In genomic region chr5:107036475-107036874, GRCm38 (mm10) we compare ENCODE assay signal across 20 mouse cellular contexts.
DNase-seq lines count a peak whose midpoint lies in the region; ATAC-seq and TF ChIP-seq lines count a peak whose summit lies in the region.
"Had no signal": no experiment of that assay in that cellular context is flagged by ENCODE, and none has a peak within 500 bp of the region (broad histone marks: within the 10 kb centered on the region; RNA-seq: fewer than 3 reads in every experiment).

No protein-coding gene starts in this region.

- 0 out of 2 replicates have a peak, but pooled peaks have one; percentile 29 for ATAC-seq in hindbrain, postnatal 0 days
- no peak for ATAC-seq in hindbrain, embryonic 12.5 days (ENCODE audit: low FRiP score)
- no peak for ATAC-seq in lung, embryonic 15.5 days (ENCODE audit: borderline replicate concordance, extremely low read depth, low FRiP score, low TSS enrichment)
- ATAC-seq: forebrain, embryonic 16.5 days; inflammation-experienced regulatory T-cells, adult 6 months had no signal

- H3K9me3 ChIP-seq in hindbrain, postnatal 0 days (ENCODE audit: low read length): no peaks in the 10 kb centered on the region
- no peaks in the 10 kb centered on the region for H3K9me3 ChIP-seq in hindbrain, embryonic 12.5 days (replicated peaks)
- no peaks in the 10 kb centered on the region for H3K9me3 ChIP-seq in lung, embryonic 15.5 days
- H3K9me3 ChIP-seq in embryonic facial prominence, embryonic 10.5 days: 0 out of 2 replicates have a peak, but pooled peaks cover 4% of the 10 kb centered on the region
- H3K9me3 ChIP-seq: embryonic facial prominence, embryonic 12.5 days; forebrain, embryonic 12.5 days; heart, embryonic 12.5 days; hindbrain, embryonic 10.5 days; hindbrain, embryonic 15.5 days had no signal

- no peaks in the 10 kb centered on the region for H3K4me1 ChIP-seq in hindbrain, postnatal 0 days (ENCODE audit: insufficient read depth, low read length)
- H3K4me1 ChIP-seq in hindbrain, embryonic 12.5 days: no peaks in the 10 kb centered on the region; the same call in 1 of the 2 replicates
- H3K4me1 ChIP-seq in lung, embryonic 15.5 days: peaks cover 29% of the 10 kb centered on the region
- H3K4me1 ChIP-seq in lung, adult 2 months (ENCODE audit: control insufficient read depth, insufficient read depth, low read length): no peaks in the 10 kb centered on the region
- peaks cover 17% of the 10 kb centered on the region for H3K4me1 ChIP-seq in embryonic facial prominence, embryonic 10.5 days
- H3K4me1 ChIP-seq: forebrain, embryonic 12.5 days; heart, embryonic 12.5 days; hindbrain, embryonic 15.5 days had no signal

- WGBS in hindbrain, postnatal 0 days: 77% methylated on average over 6 of the region's 6 CpGs
- WGBS in hindbrain, embryonic 12.5 days: 78% methylated on average over 6 of the region's 6 CpGs
- 72% methylated on average over 6 of the region's 6 CpGs for WGBS in lung, embryonic 15.5 days
- 78% methylated on average over 6 of the region's 6 CpGs for WGBS in lung, adult 2 months
- 81% methylated on average over 6 of the region's 6 CpGs for WGBS in embryonic facial prominence, embryonic 10.5 days

- H3K36me3 ChIP-seq in hindbrain, postnatal 0 days (ENCODE audit: insufficient read depth, low read length): no peaks in the 10 kb centered on the region
- H3K36me3 ChIP-seq in hindbrain, embryonic 12.5 days: no peaks in the 10 kb centered on the region
- no peaks in the 10 kb centered on the region for H3K36me3 ChIP-seq in lung, embryonic 15.5 days
- H3K36me3 ChIP-seq in embryonic facial prominence, embryonic 10.5 days (replicated peaks): no peaks in the 10 kb centered on the region
- H3K36me3 ChIP-seq: embryonic facial prominence, embryonic 12.5 days; forebrain, embryonic 12.5 days; heart, embryonic 12.5 days; hindbrain, embryonic 10.5 days; hindbrain, embryonic 15.5 days had no signal

- no peak overlapping the region for H3K27ac ChIP-seq in hindbrain, postnatal 0 days
- H3K27ac ChIP-seq in hindbrain, embryonic 12.5 days: no peak overlapping the region
- peak overlapping the region; percentile 3; the same call in 1 of the 2 replicates for H3K27ac ChIP-seq in lung, embryonic 15.5 days
- H3K27ac ChIP-seq in embryonic facial prominence, embryonic 10.5 days (replicated peaks): peak overlapping the region; percentile 6; the same call in 1 of the 2 replicates
- H3K27ac ChIP-seq: forebrain, embryonic 12.5 days; hindbrain, embryonic 10.5 days; hindbrain, embryonic 15.5 days had no signal

- no peak for DNase-seq in hindbrain, postnatal 0 days (ENCODE audit: low spot score)
- DNase-seq in lung, adult 2 months: no peak
- peak; percentile 20 for DNase-seq in R1 (ENCODE audit: low read depth, low spot score)
- DNase-seq in embryonic facial prominence, embryonic 10.5 days (ENCODE audit: low spot score): no peak
- no peak for DNase-seq in retina, embryonic 14.5 days (ENCODE audit: low spot score)
- no peak for DNase-seq in right cerebral cortex, postnatal 25 days
- DNase-seq: adrenal gland, postnatal 14 days; cerebellum, adult 2 months; cerebellum, postnatal 10 days; embryo, embryonic 11 days; gastrocnemius, postnatal 14 days had no signal

- no peak overlapping the region for H3K9ac ChIP-seq in hindbrain, postnatal 0 days (replicated peaks; ENCODE audit: low read length)
- no peak overlapping the region for H3K9ac ChIP-seq in hindbrain, embryonic 12.5 days
- H3K9ac ChIP-seq in lung, embryonic 15.5 days: no peak overlapping the region
- H3K9ac ChIP-seq: embryonic facial prominence, embryonic 12.5 days; forebrain, embryonic 12.5 days; heart, embryonic 12.5 days; hindbrain, embryonic 15.5 days had no signal

- H3K4me3 ChIP-seq in hindbrain, postnatal 0 days (ENCODE audit: low read length): no peak overlapping the region
- H3K4me3 ChIP-seq in hindbrain, embryonic 12.5 days: no peak overlapping the region
- H3K4me3 ChIP-seq in lung, embryonic 15.5 days: no peak overlapping the region
- H3K4me3 ChIP-seq in lung, adult 2 months (replicated peaks; ENCODE audit: extremely low read depth, low read depth, low read length): no peak overlapping the region
- no peak overlapping the region for H3K4me3 ChIP-seq in embryonic facial prominence, embryonic 10.5 days
- H3K4me3 ChIP-seq: embryonic facial prominence, embryonic 12.5 days; forebrain, embryonic 12.5 days; heart, embryonic 12.5 days; hindbrain, embryonic 10.5 days; hindbrain, embryonic 15.5 days had no signal

- no peak for TF ChIP-seq CTCF in hindbrain, postnatal 0 days (IDR thresholded peaks at IDR 0.05; ENCODE audit: low read depth)
- no peak for TF ChIP-seq CTCF in lung, adult 2 months (IDR thresholded peaks at IDR 0.05; ENCODE audit: insufficient read depth, low read length)

- no peak for TF ChIP-seq POLR2A in lung, adult 2 months (IDR thresholded peaks at IDR 0.05; ENCODE audit: borderline replicate concordance, extremely low read depth, low read depth, low read length)

- H3K4me2 ChIP-seq in hindbrain, postnatal 0 days (ENCODE audit: low read depth, low read length): no peak overlapping the region
- H3K4me2 ChIP-seq in hindbrain, embryonic 12.5 days (replicated peaks): no peak overlapping the region
- H3K4me2 ChIP-seq in lung, embryonic 15.5 days: no peak overlapping the region
- H3K4me2 ChIP-seq: embryonic facial prominence, embryonic 12.5 days; forebrain, embryonic 12.5 days; heart, embryonic 12.5 days; hindbrain, embryonic 15.5 days had no signal

- H3K27me3 ChIP-seq in hindbrain, postnatal 0 days (ENCODE audit: insufficient read depth, low read length): no peaks in the 10 kb centered on the region
- no peaks in the 10 kb centered on the region for H3K27me3 ChIP-seq in hindbrain, embryonic 12.5 days
- no peaks in the 10 kb centered on the region for H3K27me3 ChIP-seq in lung, embryonic 15.5 days
- H3K27me3 ChIP-seq in embryonic facial prominence, embryonic 10.5 days (replicated peaks; ENCODE audit: low read depth, poor library complexity, severe bottlenecking): no peaks in the 10 kb centered on the region
- H3K27me3 ChIP-seq: embryonic facial prominence, embryonic 12.5 days; forebrain, embryonic 12.5 days; heart, embryonic 12.5 days; hindbrain, embryonic 15.5 days had no signal

Comparison
In these comparisons a context has a peak if more than half of its experiments do, and no peak if none do; other contexts are left out.
1. H3K27ac ChIP-seq: peak in lung, embryonic 15.5 days (single experiment) and embryonic facial prominence, embryonic 10.5 days (single experiment); none in hindbrain, postnatal 0 days (single experiment) and hindbrain, embryonic 12.5 days (single experiment).